Mouse (Mus musculus) adrenal gland, adult (tissue): ENCODE measurements at regions not wholly inside any gene's neighbourhood (a gene's known extent, or its start where the extent isn't known, plus 50 kb on each side); places are given as distances from the start of the nearest gene placed in this dataset.
A peak's percentile ranks its signal among the peaks of the same experiment; 100 is the strongest.

Experiments used
- DNase-seq, 2 experiments: peaks; one replicate each; pipeline ENCODE4 v3.0.0; 2022 to 2023; ENCODE audit warnings: low spot score in 1 of 2; ENCODE audit not compliant: inconsistent age in 2 of 2

DNA sequence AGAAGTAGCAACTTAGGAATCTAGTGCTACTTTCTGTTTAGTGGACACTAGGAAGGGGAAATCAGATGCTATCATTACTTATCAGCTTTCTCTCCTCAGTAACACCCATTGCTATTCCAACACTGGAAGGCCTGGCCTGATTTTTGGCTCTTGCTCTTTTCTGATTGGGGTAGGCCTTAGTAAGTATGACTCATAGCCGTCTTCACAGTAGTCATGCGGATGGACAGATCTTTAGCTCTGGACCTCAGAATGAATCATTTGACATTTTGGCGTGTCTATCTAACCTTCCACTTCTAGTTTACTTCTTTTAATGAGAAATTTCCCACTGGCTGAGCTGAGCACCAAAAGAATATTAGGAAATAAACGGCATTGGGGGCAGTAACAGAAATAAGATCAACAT lies 71.4 kb upstream of the Esx1 start:
- DNase-seq, result peak in 1 of 2 experiments; percentile 39

GRCm38 (mm10) chrX:137190122-137190521 lies 68.2 kb upstream of the Esx1 start:
- DNase-seq, result peak in 1 of 2 experiments; percentile 32

DNA sequence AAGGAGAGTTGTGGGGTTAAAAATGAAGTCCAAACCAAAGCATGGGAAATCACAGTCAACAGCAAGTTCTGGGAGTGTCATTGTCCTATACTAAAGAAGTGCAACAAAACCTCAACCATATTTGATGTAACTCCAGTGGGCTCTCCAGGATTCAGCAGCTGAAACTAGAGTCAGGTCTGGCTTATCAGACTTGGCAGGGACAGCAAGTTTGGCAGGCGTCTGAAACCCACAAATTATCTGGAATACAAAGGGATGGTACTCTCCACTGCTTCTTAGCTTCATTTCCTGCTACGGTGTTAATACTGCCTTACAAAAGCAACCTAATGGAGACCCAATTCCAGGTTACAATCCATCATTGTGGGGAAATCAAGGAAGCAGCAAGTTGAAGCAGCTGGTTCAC lies 53.9 kb upstream of the Esx1 start:
- DNase-seq, result no peak

DNA sequence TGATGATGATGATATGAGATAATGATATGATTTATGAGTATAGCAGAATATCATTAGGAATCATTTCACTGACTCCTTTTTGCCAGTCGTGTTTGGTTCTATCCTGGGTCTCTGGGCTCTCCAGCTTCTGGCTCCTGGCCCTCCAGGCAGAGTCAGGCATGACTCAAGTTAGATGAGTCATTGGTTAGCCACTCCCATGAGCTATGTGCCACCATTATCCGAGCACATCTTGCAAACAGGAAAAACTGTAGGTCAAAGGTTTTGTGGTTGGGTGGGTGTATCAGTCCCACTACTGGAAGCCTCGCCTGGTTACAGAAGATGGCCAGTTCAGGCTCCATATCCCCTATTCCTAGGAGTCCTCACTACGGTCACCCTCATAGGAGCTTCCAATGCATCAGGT lies 51.6 kb upstream of the Esx1 start:
- DNase-seq, result peak; percentile 9 to 28
